ENCODE assay signal across 10 mouse cellular contexts in the genomic region with DNA sequence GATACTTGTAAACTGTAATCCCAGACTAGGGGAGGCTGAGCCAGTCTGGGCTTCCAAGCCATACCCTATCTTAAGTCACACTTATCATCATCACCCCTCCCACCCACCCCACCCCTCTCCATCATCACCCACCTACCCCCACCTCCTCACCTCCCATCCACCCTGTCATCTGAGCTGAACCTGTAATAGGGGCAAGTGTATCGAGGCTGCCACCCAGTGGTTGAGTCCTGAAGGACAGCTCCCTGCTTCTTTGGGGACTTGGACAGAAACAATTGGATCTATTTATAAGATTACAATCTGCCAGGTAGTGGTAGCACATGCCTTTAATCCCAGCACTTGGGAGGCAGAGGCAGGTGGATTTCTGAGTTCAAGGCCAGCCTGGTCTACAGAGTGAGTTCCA. TPM values are rescaled to one million over a fixed set of nuclear protein-coding genes. Genes with fewer than 3 reads are reported as not detected.
A peak's percentile ranks its signal among the peaks of the same experiment; 100 is the strongest.
DNase-seq lines count a peak whose midpoint lies in the region; ATAC-seq and TF ChIP-seq lines count a peak whose summit lies in the region.
"Had no signal": no experiment of that assay in that cellular context is flagged by ENCODE, and none has a peak within 500 bp of the region (broad histone marks: within the 10 kb centered on the region; RNA-seq: fewer than 3 reads in every experiment).

No protein-coding gene starts in this region.

- H3K36me3 ChIP-seq in forebrain, postnatal 0 days (ENCODE audit: insufficient read depth): no peaks in the 10 kb centered on the region
- no peaks in the 10 kb centered on the region for H3K36me3 ChIP-seq in forebrain, embryonic 12.5 days (replicated peaks)
- no peaks in the 10 kb centered on the region for H3K36me3 ChIP-seq in small intestine, adult 2 months (ENCODE audit: control insufficient read depth, insufficient read depth, low read length)

- no peak for TF ChIP-seq POLR2A in small intestine, adult 2 months (IDR thresholded peaks at IDR 0.05; ENCODE audit: low read depth, low read length)

- H3K4me1 ChIP-seq in forebrain, postnatal 0 days (ENCODE audit: insufficient read depth): no peaks in the 10 kb centered on the region
- no peaks in the 10 kb centered on the region; the same call in 1 of the 2 replicates for H3K4me1 ChIP-seq in forebrain, embryonic 12.5 days
- H3K4me1 ChIP-seq in small intestine, adult 2 months (ENCODE audit: control insufficient read depth, insufficient read depth, insufficient read length, low read length): no peaks in the 10 kb centered on the region

- no peak for ATAC-seq in forebrain, postnatal 0 days
- no peak for ATAC-seq in forebrain, embryonic 12.5 days (ENCODE audit: low FRiP score)

- peak; percentile 55 for TF ChIP-seq CTCF in forebrain, postnatal 0 days (IDR thresholded peaks at IDR 0.05; ENCODE audit: low read depth)
- TF ChIP-seq CTCF in layer of hippocampus, adult 2 months (conservative IDR thresholded peaks at IDR 0.05): peak; percentile 74
- TF ChIP-seq CTCF in small intestine, adult 2 months (IDR thresholded peaks at IDR 0.05; ENCODE audit: extremely low read depth, insufficient read length, insufficient replicate concordance, low read depth, low read length): peak; percentile 64; the same call in 1 of the 2 replicates

- no peak overlapping the region for H3K4me3 ChIP-seq in forebrain, postnatal 0 days (ENCODE audit: low read depth, low read length)
- no peak overlapping the region for H3K4me3 ChIP-seq in forebrain, embryonic 12.5 days (replicated peaks)
- no peak overlapping the region for H3K4me3 ChIP-seq in layer of hippocampus, adult 2 months
- H3K4me3 ChIP-seq in small intestine, adult 2 months (ENCODE audit: low read depth, low read length): no peak overlapping the region

- no peaks in the 10 kb centered on the region for H3K27me3 ChIP-seq in forebrain, postnatal 0 days (ENCODE audit: insufficient read depth, low read length)
- 0 out of 2 replicates have a peak, but pooled peaks cover 7% of the 10 kb centered on the region for H3K27me3 ChIP-seq in forebrain, embryonic 12.5 days
- H3K27me3 ChIP-seq in small intestine, adult 2 months (ENCODE audit: control insufficient read depth, insufficient read depth, low read length): no peaks in the 10 kb centered on the region

- no peak overlapping the region for H3K27ac ChIP-seq in forebrain, postnatal 0 days (ENCODE audit: low read depth, low read length)
- no peak overlapping the region for H3K27ac ChIP-seq in forebrain, embryonic 12.5 days
- no peak overlapping the region for H3K27ac ChIP-seq in layer of hippocampus, adult 2 months
- no peak overlapping the region for H3K27ac ChIP-seq in small intestine, adult 2 months (ENCODE audit: insufficient read depth, low read depth, low read length)

- WGBS in forebrain, postnatal 0 days: 33% methylated on average over 1 of the region's 1 CpGs
- WGBS in forebrain, embryonic 12.5 days: 40% methylated on average over 1 of the region's 1 CpGs
- WGBS in small intestine, adult 2 months: 14% methylated on average over 1 of the region's 1 CpGs

- H3K4me2 ChIP-seq in forebrain, postnatal 0 days (ENCODE audit: low read depth): no peak overlapping the region
- no peak overlapping the region for H3K4me2 ChIP-seq in forebrain, embryonic 12.5 days

- DNase-seq in forebrain, postnatal 0 days: no peak
- peak; percentile 49 for DNase-seq in ovary, postnatal 36 days (ENCODE audit: low spot score)
- no peak for DNase-seq in ovary, postnatal 14 days (ENCODE audit: low spot score)
- peak; percentile 59 for DNase-seq in adrenal gland, postnatal 14 days
- DNase-seq in layer of hippocampus, adult 2 months (ENCODE audit: low spot score in 2 of 2): peak; percentile 38 to 56
- DNase-seq in testis, postnatal 10 days (ENCODE audit: low spot score): no peak

- no peak overlapping the region for H3K9ac ChIP-seq in forebrain, postnatal 0 days
- no peak overlapping the region for H3K9ac ChIP-seq in forebrain, embryonic 12.5 days

- H3K9me3 ChIP-seq in forebrain, postnatal 0 days (ENCODE audit: low read length): no peaks in the 10 kb centered on the region
- H3K9me3 ChIP-seq in forebrain, embryonic 12.5 days: no peaks in the 10 kb centered on the region

RNA-seq across cellular contexts. Expression of gene Rab11fip5, which starts 22.7 kb away (rescaled TPM):
- total RNA-seq in forebrain, postnatal 0 days (2014; rRNA removed): 31.8 and 41.2 TPM in 2 replicates
- 17.2 and 19.8 TPM in 2 replicates for polyA plus RNA-seq in forebrain, postnatal 0 days (2015; fragmentation: Nextera tagmentation; extraction: Ambion mirVana)
- 6.8 and 8.2 TPM in 2 replicates for polyA plus RNA-seq in forebrain, embryonic 12.5 days (2016; fragmentation: Nextera tagmentation; extraction: Ambion mirVana)
- 22.7 and 28.7 TPM in 2 replicates for total RNA-seq in adrenal gland, postnatal 14 days (2021)
- total RNA-seq in layer of hippocampus, adult 2 months (2021): 10 to 100 TPM; 55.1 to 58.2 TPM
- polyA plus RNA-seq in small intestine, adult 2 months (2012; rRNA removed): 3.0 and 3.8 TPM in 2 replicates

RNA-seq across cellular contexts. Expression of gene Noto, which starts 26.5 kb away (rescaled TPM):
- total RNA-seq in forebrain, postnatal 0 days (2014; rRNA removed): not detected in 2 replicates
- polyA plus RNA-seq in forebrain, postnatal 0 days (2015; fragmentation: Nextera tagmentation; extraction: Ambion mirVana): not detected in 2 replicates
- polyA plus RNA-seq in forebrain, embryonic 12.5 days (2016; fragmentation: Nextera tagmentation; extraction: Ambion mirVana): not detected in 2 replicates
- total RNA-seq in adrenal gland, postnatal 14 days (2021): not detected in 2 replicates
- total RNA-seq in layer of hippocampus, adult 2 months (2021): not detected
- polyA plus RNA-seq in small intestine, adult 2 months (2012; rRNA removed): not detected in 2 replicates
- total RNA-seq: layer of hippocampus, adult 18-20 months had no signal
- polyA plus RNA-seq: neural tube, embryonic 11.5 days had no signal

RNA-seq across cellular contexts. Expression of gene Smyd5, which starts 34.6 kb away (rescaled TPM):
- 63.2 and 65.8 TPM in 2 replicates for total RNA-seq in forebrain, postnatal 0 days (2014; rRNA removed)
- polyA plus RNA-seq in forebrain, postnatal 0 days (2015; fragmentation: Nextera tagmentation; extraction: Ambion mirVana): 49.3 and 61.7 TPM in 2 replicates
- 49.8 and 51.5 TPM in 2 replicates for polyA plus RNA-seq in forebrain, embryonic 12.5 days (2016; fragmentation: Nextera tagmentation; extraction: Ambion mirVana)
- total RNA-seq in adrenal gland, postnatal 14 days (2021): 25.0 and 33.0 TPM in 2 replicates
- total RNA-seq in layer of hippocampus, adult 2 months (2021): 10 to 100 TPM; 45.4 to 46.0 TPM
- polyA plus RNA-seq in small intestine, adult 2 months (2012; rRNA removed): 6.8 and 9.5 TPM in 2 replicates

RNA-seq across cellular contexts. Expression of gene Cct7, which starts 54.1 kb away (rescaled TPM):
- 273 and 320 TPM in 2 replicates for total RNA-seq in forebrain, postnatal 0 days (2014; rRNA removed)
- 552 and 579 TPM in 2 replicates for polyA plus RNA-seq in forebrain, postnatal 0 days (2015; fragmentation: Nextera tagmentation; extraction: Ambion mirVana)
- 610 and 617 TPM in 2 replicates for polyA plus RNA-seq in forebrain, embryonic 12.5 days (2016; fragmentation: Nextera tagmentation; extraction: Ambion mirVana)
- 218 and 224 TPM in 2 replicates for total RNA-seq in adrenal gland, postnatal 14 days (2021)
- total RNA-seq in layer of hippocampus, adult 2 months (2021): 100 to 1,000 TPM; 212 to 216 TPM
- 39.1 and 69.7 TPM in 2 replicates for polyA plus RNA-seq in small intestine, adult 2 months (2012; rRNA removed)

RNA-seq across cellular contexts. Expression of gene Pradc1, which starts 54.6 kb away (rescaled TPM):
- total RNA-seq in forebrain, postnatal 0 days (2014; rRNA removed): 7.1 and 15.2 TPM in 2 replicates
- polyA plus RNA-seq in forebrain, postnatal 0 days (2015; fragmentation: Nextera tagmentation; extraction: Ambion mirVana): 31.3 and 36.4 TPM in 2 replicates
- 33.0 and 34.0 TPM in 2 replicates for polyA plus RNA-seq in forebrain, embryonic 12.5 days (2016; fragmentation: Nextera tagmentation; extraction: Ambion mirVana)
- 13.8 and 15.2 TPM in 2 replicates for total RNA-seq in adrenal gland, postnatal 14 days (2021)
- total RNA-seq in layer of hippocampus, adult 2 months (2021): 10 to 100 TPM; 13.1 to 18.2 TPM
- polyA plus RNA-seq in small intestine, adult 2 months (2012; rRNA removed): 10.9 and 15.9 TPM in 2 replicates

Comparison
In these comparisons a context has a peak if more than half of its experiments do, and no peak if none do; other contexts are left out.
1. DNase-seq: peak in ovary, postnatal 36 days (single experiment), adrenal gland, postnatal 14 days (single experiment) and layer of hippocampus, adult 2 months (2 of 2); none in forebrain, postnatal 0 days (single experiment), ovary, postnatal 14 days (single experiment) and testis, postnatal 10 days (single experiment).
2. Peak in every context shown above with its lines, with median percentiles within 50 percentile points of each other: CTCF ChIP-seq.